Comparison of ENCODE assay signal across 27 mouse cellular contexts in the genomic region with DNA sequence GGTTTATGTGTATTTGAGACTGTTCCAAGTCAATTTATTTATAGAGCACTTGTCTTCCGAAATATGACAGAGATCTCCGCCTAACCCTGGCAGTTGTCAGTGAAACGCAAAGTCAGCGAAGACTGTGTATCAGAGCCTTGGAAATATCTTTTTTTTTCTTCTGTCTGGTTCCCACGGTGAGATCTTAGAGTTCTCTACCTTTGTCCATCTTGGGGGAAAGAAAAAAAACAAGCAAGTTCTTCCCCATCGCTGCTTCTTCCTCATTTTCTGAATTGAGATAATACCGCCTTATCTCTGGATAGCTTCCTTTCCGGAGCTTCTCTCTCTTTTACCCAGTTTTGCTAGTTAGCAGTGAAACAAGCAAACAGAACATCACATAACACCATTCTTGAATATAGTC. TPM values are rescaled to one million over a fixed set of nuclear protein-coding genes. Genes with fewer than 3 reads are reported as not detected.
"Had no signal": no experiment of that assay in that cellular context is flagged by ENCODE, and none has a peak within 500 bp of the region (broad histone marks: within the 10 kb centered on the region; RNA-seq: fewer than 3 reads in every experiment).

No protein-coding gene starts in this region.

- H3K9ac ChIP-seq: limb, embryonic 12.5 days; limb, embryonic 15.5 days; neural tube, embryonic 12.5 days; neural tube, embryonic 15.5 days had no signal

- H3K9me3 ChIP-seq: limb, embryonic 12.5 days; limb, embryonic 15.5 days; neural tube, embryonic 12.5 days; neural tube, embryonic 15.5 days had no signal

- H3K27me3 ChIP-seq: limb, embryonic 15.5 days; neural tube, embryonic 12.5 days; neural tube, embryonic 15.5 days had no signal

- H3K36me3 ChIP-seq: limb, embryonic 12.5 days; limb, embryonic 15.5 days; neural tube, embryonic 12.5 days; neural tube, embryonic 15.5 days had no signal

- DNase-seq: kidney, adult 18-20 months; kidney, adult 9 months; kidney, postnatal 14 days; kidney, postnatal 4 days; left cerebral cortex, postnatal 4 days; lung, adult 2 months; lung, postnatal 14 days; lung, postnatal 4 days; midbrain, embryonic 14.5 days; retina, postnatal 1 day; right cerebral cortex, postnatal 25 days; spleen, adult 18-20 months; thymus, adult 18-20 months; thymus, postnatal 36 days had no signal

- H3K4me2 ChIP-seq: limb, embryonic 12.5 days; limb, embryonic 15.5 days; midbrain, embryonic 11.5 days; neural tube, embryonic 12.5 days; neural tube, embryonic 15.5 days had no signal

- H3K4me3 ChIP-seq: limb, embryonic 12.5 days; limb, embryonic 15.5 days; neural tube, embryonic 12.5 days; neural tube, embryonic 15.5 days had no signal

- H3K27ac ChIP-seq: limb, embryonic 12.5 days; limb, embryonic 15.5 days; neural tube, embryonic 12.5 days had no signal

RNA-seq across cellular contexts. Expression of gene Stpg4, which starts 21.3 kb away (rescaled TPM):
- total RNA-seq: layer of hippocampus, adult 18-20 months; layer of hippocampus, postnatal 14 days; left cerebral cortex, adult 8-10 months; left cerebral cortex, postnatal 14 days; left cerebral cortex, postnatal 4 days; megakaryocyte-erythroid progenitor cell, adult 5-6 weeks had no signal
- polyA plus RNA-seq: limb, embryonic 12.5 days; limb, embryonic 15.5 days; lung, adult 2 months; lung, embryonic 16.5 days; midbrain, embryonic 11.5 days; midbrain, embryonic 14.5 days; neural tube, embryonic 12.5 days; stomach, embryonic 16.5 days; urinary bladder, adult 2 months had no signal
